Mouse (Mus musculus) natural killer cell, adult 2 months (primary cell): ENCODE results near the gene Cyb5r2.

Experiments
- DNase-seq, 2 experiments: peaks; one replicate each; pipeline ENCODE4 v3.0.0; 2022; ENCODE audit warnings: low spot score in 2 of 2

Cyb5r2 gene

DNA sequence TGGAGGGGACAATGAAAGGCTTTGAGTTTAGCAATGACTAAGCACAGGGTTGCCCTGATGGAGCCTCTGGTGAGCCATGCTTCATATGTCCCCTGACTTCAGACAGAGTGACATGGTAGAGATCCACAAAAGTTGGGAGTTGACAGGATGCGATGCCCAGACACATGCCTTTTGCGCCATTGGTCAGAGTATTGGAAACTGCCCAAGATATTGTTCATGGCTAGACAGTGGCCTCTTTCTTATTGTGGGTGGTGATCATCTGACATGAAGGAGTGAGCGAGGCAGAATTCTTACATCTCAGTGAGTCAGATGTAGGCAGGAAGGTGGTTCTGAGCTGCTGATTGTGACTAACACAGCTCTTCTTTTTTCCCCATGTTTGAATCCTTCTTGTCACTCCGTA is 35.3 kb downstream of the Cyb5r2 start:
- no peak for DNase-seq

GRCm38 (mm10) chr7:107720771-107721170 is 37.1 kb downstream of the Cyb5r2 start:
- DNase-seq = no peak

DNA sequence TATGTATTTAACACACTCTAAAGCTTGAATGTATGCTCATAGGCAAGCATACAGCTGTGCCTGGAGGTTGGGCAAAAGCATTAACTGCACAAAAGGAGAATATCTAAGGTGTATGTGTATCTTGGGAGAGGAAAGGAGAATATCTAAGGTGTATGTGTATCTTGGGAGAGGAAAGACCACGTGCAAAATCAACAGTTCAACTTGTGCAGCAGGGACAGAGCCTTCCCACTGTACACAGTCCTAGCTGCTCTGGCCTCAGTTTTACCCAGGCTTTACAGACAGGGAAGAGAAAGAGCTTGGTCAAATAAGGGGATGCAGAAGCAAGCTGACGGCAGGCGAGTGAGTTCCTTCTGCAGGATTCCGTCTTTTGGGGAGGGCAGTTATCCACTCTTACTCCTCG is 43.8 kb downstream of the Cyb5r2 start:
- DNase-seq = no peak

GRCm38 (mm10) chr7:107712743-107713142 is 45.1 kb downstream of the Cyb5r2 start:
- no peak for DNase-seq

GRCm38 (mm10) chr7:107708491-107709112 is 49.2 kb downstream of the Cyb5r2 start:
- peak; percentile 17 to 65 for DNase-seq

DNA sequence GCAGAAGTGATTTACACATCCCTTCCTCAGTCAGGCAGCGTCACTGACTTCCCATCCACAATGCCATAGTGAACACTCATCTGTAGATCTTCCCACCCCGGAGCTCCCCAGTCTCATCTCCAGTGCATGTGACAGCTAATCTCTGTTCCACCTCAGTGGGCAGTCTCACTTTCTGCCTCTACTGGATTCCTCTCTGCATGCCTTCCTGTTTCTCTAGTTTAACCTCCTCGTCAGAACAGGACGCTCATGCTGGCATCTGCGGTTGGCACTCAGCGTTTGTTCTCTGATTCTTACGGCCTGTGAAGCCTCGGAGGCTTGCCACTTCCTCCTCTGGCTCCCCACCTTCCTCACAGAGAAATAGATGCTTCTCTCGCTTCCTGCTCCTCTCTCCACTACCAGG is 50.2 kb downstream of the Cyb5r2 start:
- DNase-seq = peak; percentile 67 to 79

DNA sequence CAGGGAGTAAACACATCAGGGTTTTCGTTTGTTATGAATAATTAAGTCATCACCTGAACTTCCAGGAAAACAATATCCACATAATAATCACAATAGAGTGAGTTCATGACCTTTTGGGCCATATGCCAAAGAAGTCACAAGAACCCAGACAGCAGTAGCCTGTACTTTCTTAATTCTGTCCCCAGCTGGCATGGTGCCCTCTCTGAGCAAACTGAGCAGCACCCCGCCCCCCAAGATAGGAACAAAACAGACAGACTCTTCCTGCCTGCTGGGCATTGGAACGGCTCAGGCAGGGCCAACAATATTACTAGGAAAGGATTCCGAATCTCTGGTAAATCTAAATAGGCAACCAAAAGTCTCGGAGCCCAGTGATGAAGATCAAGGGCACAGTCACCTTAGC is 51.9 kb downstream of the Cyb5r2 start:
- DNase-seq = no peak

- DNase-seq = peak in 1 of 2 experiments; percentile 25
Observed at GRCm38 (mm10) chr7:107702461-107703380, 55.1 kb downstream of the Cyb5r2 start.

DNA sequence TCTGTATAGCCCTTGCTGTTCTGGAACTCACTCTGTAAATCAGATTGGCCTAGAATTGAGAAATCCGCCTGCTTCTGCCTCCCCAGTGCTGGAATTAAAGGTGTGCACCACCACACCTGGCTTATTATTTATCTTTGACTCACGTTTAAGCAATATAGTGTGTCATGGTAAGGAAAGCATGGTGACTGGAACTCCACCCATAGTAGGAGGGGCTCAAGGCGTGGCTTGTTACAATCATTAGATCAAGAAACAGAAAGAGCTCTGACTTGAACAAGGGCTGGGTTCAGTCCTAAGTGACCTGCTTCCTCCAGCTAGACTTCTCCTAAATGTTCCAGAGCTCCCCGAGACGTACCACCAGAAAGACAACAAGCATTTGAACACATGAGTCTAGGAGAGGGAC is 57.2 kb downstream of the Cyb5r2 start:
- DNase-seq = no peak

GRCm38 (mm10) chr7:107699926-107700325 is 57.9 kb downstream of the Cyb5r2 start:
- no peak for DNase-seq
